Mouse (Mus musculus) thymus, postnatal 4 days (tissue): ENCODE results near the gene Mapk10.

Experiments
- DNase-seq: peaks from one replicate; pipeline ENCODE4 v3.0.0; 2021

Gene Mapk10

GRCm38 (mm10) chr5:103161574-103161973, 49.6 kb downstream of the Mapk10 start:
- no peak for DNase-seq

GRCm38 (mm10) chr5:103161196-103161540, 50.0 kb downstream of the Mapk10 start:
- DNase-seq = no peak

- DNase-seq = no peak
Measured at GRCm38 (mm10) chr5:103160314-103161195, 50.6 kb downstream of the Mapk10 start.

- no peak for DNase-seq
Measured at GRCm38 (mm10) chr5:103140935-103141334, 70.2 kb downstream of the Mapk10 start.

- no peak for DNase-seq
Measured at GRCm38 (mm10) chr5:103134839-103135238, 76.3 kb downstream of the Mapk10 start.

GRCm38 (mm10) chr5:103133626-103134025, 77.5 kb downstream of the Mapk10 start:
- DNase-seq = no peak

- no peak for DNase-seq
Measured at GRCm38 (mm10) chr5:103132814-103133213, 78.3 kb downstream of the Mapk10 start.

GRCm38 (mm10) chr5:103119618-103120017, 91.5 kb downstream of the Mapk10 start:
- no peak for DNase-seq

- no peak for DNase-seq
Measured at GRCm38 (mm10) chr5:103115571-103115970, 95.6 kb downstream of the Mapk10 start.

GRCm38 (mm10) chr5:103112471-103112870, 98.7 kb downstream of the Mapk10 start:
- no peak for DNase-seq

GRCm38 (mm10) chr5:103109409-103109808, 101.7 kb downstream of the Mapk10 start:
- DNase-seq = no peak

- no peak for DNase-seq
Measured at GRCm38 (mm10) chr5:103105441-103106414, 105.4 kb downstream of the Mapk10 start.

- DNase-seq = no peak
Measured at GRCm38 (mm10) chr5:103104082-103104481, 107.1 kb downstream of the Mapk10 start.

GRCm38 (mm10) chr5:103102876-103103393, 108.2 kb downstream of the Mapk10 start:
- no peak for DNase-seq

- DNase-seq = no peak
Measured at GRCm38 (mm10) chr5:103102176-103102575, 109.0 kb downstream of the Mapk10 start.

GRCm38 (mm10) chr5:103094166-103094565, 117.0 kb downstream of the Mapk10 start:
- DNase-seq = no peak

GRCm38 (mm10) chr5:103085844-103086243, 125.3 kb downstream of the Mapk10 start:
- DNase-seq = no peak

GRCm38 (mm10) chr5:103075451-103075850, 135.7 kb downstream of the Mapk10 start:
- DNase-seq = no peak

GRCm38 (mm10) chr5:103072200-103072825, 138.8 kb downstream of the Mapk10 start:
- no peak for DNase-seq

GRCm38 (mm10) chr5:103071006-103071612, 140.0 kb downstream of the Mapk10 start:
- no peak for DNase-seq

- DNase-seq = no peak
Measured at GRCm38 (mm10) chr5:103050319-103050916, 160.7 kb downstream of the Mapk10 start.

GRCm38 (mm10) chr5:103048011-103048410, 163.1 kb downstream of the Mapk10 start:
- no peak for DNase-seq
